Mouse (Mus musculus): ENCODE measurements around the gene Hsf5.

GRCm38 (mm10) chr11:87639206-87639605, 22.2 kb downstream of the Hsf5 start:
- no peak for TF ChIP-seq EP300 (IDR thresholded peaks at IDR 0.05; ENCODE audit: insufficient read depth, low read depth, low read length)
- TF ChIP-seq CTCF (IDR thresholded peaks at IDR 0.05) = no peak
- TF ChIP-seq POLR2A (IDR thresholded peaks at IDR 0.05; ENCODE audit: insufficient read depth, low read depth, low read length) = peak; percentile 75
